Mouse (Mus musculus) liver, adult 2 months (tissue): ENCODE measurements around the gene Txnrd2.

Source experiments
- CTCF ChIP-seq: fragments of 200-500 bp; IDR thresholded peaks from 2 replicates; pipeline ENCODE4 v1.5.1; 2011; ENCODE audit warnings: low read depth, low read length, control low read depth
- POLR2A ChIP-seq: fragments of 200-500 bp; IDR thresholded peaks from 2 replicates; pipeline ENCODE4 v1.6.1; 2011; ENCODE audit warnings: low read length, control low read depth; ENCODE audit not compliant: insufficient read depth; ENCODE audit errors: extremely low read depth

GRCm38 (mm10) chr16:18430641-18431212, 4.5 kb downstream of the Txnrd2 start:
- no peak for TF ChIP-seq POLR2A
- TF ChIP-seq CTCF = no peak
